Comparison of ENCODE assay signal across 18 mouse cellular contexts in genomic region chr1:193230935-193231334, GRCm38 (mm10). TPM values are rescaled to one million over a fixed set of nuclear protein-coding genes. Genes with fewer than 3 reads are reported as not detected.
A peak's percentile ranks its signal among the peaks of the same experiment; 100 is the strongest.
DNase-seq lines count a peak whose midpoint lies in the region; ATAC-seq and TF ChIP-seq lines count a peak whose summit lies in the region.
"Had no signal": no experiment of that assay in that cellular context is flagged by ENCODE, and none has a peak within 500 bp of the region (broad histone marks: within the 10 kb centered on the region; RNA-seq: fewer than 3 reads in every experiment).

No protein-coding gene starts in this region.

- no peaks in the 10 kb centered on the region for H3K27me3 ChIP-seq in liver, embryonic 11.5 days (replicated peaks; ENCODE audit: control insufficient read depth, insufficient read depth, low read length)
- no peaks in the 10 kb centered on the region for H3K27me3 ChIP-seq in liver, embryonic 12.5 days (replicated peaks)
- 0 out of 2 replicates have a peak, but pooled peaks cover 4% of the 10 kb centered on the region for H3K27me3 ChIP-seq in G1E (ENCODE audit: insufficient read depth, low read length)
- H3K27me3 ChIP-seq in liver, embryonic 16.5 days (ENCODE audit: control insufficient read depth, insufficient read depth, low read depth, low read length): no peaks in the 10 kb centered on the region
- no peaks in the 10 kb centered on the region for H3K27me3 ChIP-seq in embryonic facial prominence, embryonic 10.5 days (replicated peaks; ENCODE audit: low read depth, poor library complexity, severe bottlenecking)
- H3K27me3 ChIP-seq: embryonic facial prominence, embryonic 12.5 days; limb, embryonic 15.5 days had no signal

- no peaks in the 10 kb centered on the region for H3K4me1 ChIP-seq in liver, embryonic 11.5 days (replicated peaks; ENCODE audit: control insufficient read depth, insufficient read depth, low read length)
- H3K4me1 ChIP-seq in liver, embryonic 12.5 days: no peaks in the 10 kb centered on the region; the same call in 1 of the 2 replicates
- 0 out of 2 replicates have a peak, but pooled peaks cover 5% of the 10 kb centered on the region for H3K4me1 ChIP-seq in G1E (ENCODE audit: insufficient read depth, low read depth, low read length)
- no peaks in the 10 kb centered on the region; the same call in 1 of the 2 replicates for H3K4me1 ChIP-seq in liver, embryonic 16.5 days (ENCODE audit: control insufficient read depth, low read depth, low read length)
- peaks cover 31% of the 10 kb centered on the region for H3K4me1 ChIP-seq in embryonic facial prominence, embryonic 10.5 days

- H3K9me3 ChIP-seq in liver, embryonic 11.5 days (ENCODE audit: control insufficient read depth, low read length): no peaks in the 10 kb centered on the region
- no peaks in the 10 kb centered on the region for H3K9me3 ChIP-seq in liver, embryonic 12.5 days (replicated peaks)
- H3K9me3 ChIP-seq in G1E (replicated peaks): no peaks in the 10 kb centered on the region
- no peaks in the 10 kb centered on the region for H3K9me3 ChIP-seq in liver, embryonic 16.5 days (replicated peaks; ENCODE audit: control insufficient read depth, low read length)
- no peaks in the 10 kb centered on the region for H3K9me3 ChIP-seq in embryonic facial prominence, embryonic 10.5 days
- H3K9me3 ChIP-seq: embryonic facial prominence, embryonic 12.5 days; limb, embryonic 15.5 days had no signal

- TF ChIP-seq CTCF in G1E (IDR thresholded peaks at IDR 0.05; ENCODE audit: low read depth, low read length): no peak

- 40% methylated on average over 5 of the region's 5 CpGs for WGBS in liver, embryonic 11.5 days
- WGBS in liver, embryonic 12.5 days (ENCODE audit: insufficient replicate concordance): 24% methylated on average over 5 of the region's 5 CpGs
- 27% methylated on average over 5 of the region's 5 CpGs for WGBS in liver, embryonic 16.5 days (ENCODE audit: insufficient replicate concordance)
- 68% methylated on average over 5 of the region's 5 CpGs for WGBS in embryonic facial prominence, embryonic 10.5 days

- ATAC-seq in liver, embryonic 11.5 days (replicated peaks; ENCODE audit: low FRiP score): 0 out of 2 replicates have a peak, but pooled peaks have one; percentile 26
- ATAC-seq in liver, embryonic 12.5 days: no peak
- ATAC-seq in G1E (ENCODE audit: extremely low read depth, insufficient number of reproducible peaks, low FRiP score, poor library complexity, severe bottlenecking): peak; percentile 34; the same call in 1 of the 2 replicates
- ATAC-seq in liver, embryonic 16.5 days (ENCODE audit: low read depth): peak; percentile 41; the same call in 1 of the 2 replicates
- ATAC-seq: hindbrain, embryonic 16.5 days had no signal

- H3K9ac ChIP-seq in liver, embryonic 11.5 days (ENCODE audit: low read depth, low read length): no peak overlapping the region
- H3K9ac ChIP-seq in liver, embryonic 12.5 days: no peak overlapping the region
- no peak overlapping the region for H3K9ac ChIP-seq in liver, embryonic 16.5 days (ENCODE audit: low read depth, low read length)
- H3K9ac ChIP-seq: embryonic facial prominence, embryonic 12.5 days; limb, embryonic 15.5 days had no signal

- no peak overlapping the region for H3K4me2 ChIP-seq in liver, embryonic 11.5 days
- H3K4me2 ChIP-seq in liver, embryonic 12.5 days: no peak overlapping the region
- H3K4me2 ChIP-seq in liver, embryonic 16.5 days (ENCODE audit: low read depth, low read length): no peak overlapping the region
- H3K4me2 ChIP-seq: embryonic facial prominence, embryonic 12.5 days; limb, embryonic 15.5 days; midbrain, embryonic 11.5 days had no signal

- no peak overlapping the region for H3K27ac ChIP-seq in liver, embryonic 11.5 days (ENCODE audit: low read depth, low read length)
- H3K27ac ChIP-seq in liver, embryonic 12.5 days: no peak overlapping the region
- no peak overlapping the region for H3K27ac ChIP-seq in liver, embryonic 16.5 days (ENCODE audit: low read length)
- no peak overlapping the region for H3K27ac ChIP-seq in embryonic facial prominence, embryonic 10.5 days (replicated peaks)
- H3K27ac ChIP-seq: embryonic facial prominence, embryonic 12.5 days; layer of hippocampus, adult 2 months; limb, embryonic 15.5 days had no signal

- no peak for DNase-seq in liver, embryonic 11.5 days (ENCODE audit: low spot score)
- peak; percentile 35 to 39 for DNase-seq in B cell, adult 2 months
- no peak for DNase-seq in G1E (ENCODE audit: low spot score)
- DNase-seq in cerebellum, postnatal 25 days: no peak
- DNase-seq in layer of hippocampus, postnatal 14 days (ENCODE audit: low spot score in 2 of 2): no peak
- no peak for DNase-seq in embryonic facial prominence, embryonic 10.5 days (ENCODE audit: low spot score)
- DNase-seq: adrenal gland, postnatal 14 days; cerebellum, postnatal 10 days; heart, postnatal 14 days; right cerebral cortex, postnatal 25 days had no signal

- no peak overlapping the region for H3K4me3 ChIP-seq in liver, embryonic 11.5 days (ENCODE audit: low read depth, low read length)
- no peak overlapping the region for H3K4me3 ChIP-seq in liver, embryonic 12.5 days
- no peak overlapping the region for H3K4me3 ChIP-seq in G1E (ENCODE audit: low read depth, low read length)
- no peak overlapping the region for H3K4me3 ChIP-seq in liver, embryonic 16.5 days (ENCODE audit: low read depth, low read length)
- no peak overlapping the region for H3K4me3 ChIP-seq in embryonic facial prominence, embryonic 10.5 days
- H3K4me3 ChIP-seq: embryonic facial prominence, embryonic 12.5 days; layer of hippocampus, adult 2 months; limb, embryonic 15.5 days; myocyte had no signal

- no peaks in the 10 kb centered on the region for H3K36me3 ChIP-seq in liver, embryonic 11.5 days (ENCODE audit: control insufficient read depth, insufficient read depth, low read length)
- no peaks in the 10 kb centered on the region for H3K36me3 ChIP-seq in liver, embryonic 12.5 days
- no peaks in the 10 kb centered on the region for H3K36me3 ChIP-seq in G1E (replicated peaks)
- no peaks in the 10 kb centered on the region for H3K36me3 ChIP-seq in liver, embryonic 16.5 days (ENCODE audit: control insufficient read depth, insufficient read depth)
- no peaks in the 10 kb centered on the region for H3K36me3 ChIP-seq in embryonic facial prominence, embryonic 10.5 days (replicated peaks)
- H3K36me3 ChIP-seq: embryonic facial prominence, embryonic 12.5 days; limb, embryonic 15.5 days had no signal

RNA-seq across cellular contexts. Expression of gene Lamb3, which starts 23.4 kb away (rescaled TPM):
- 0.15 and 0.48 TPM in 2 replicates for polyA plus RNA-seq in liver, embryonic 11.5 days (2014; fragmentation: Nextera tagmentation; extraction: Ambion mirVana)
- polyA plus RNA-seq in liver, embryonic 12.5 days (2016; fragmentation: Nextera tagmentation; extraction: Ambion mirVana): 0.04 and 0.25 TPM in 2 replicates
- 0.30 TPM in 1 of 2 replicates, not detected in the other for total RNA-seq in G1E (2014; fragmentation: Nextera tagmentation)
- 0.22 TPM in 1 of 2 replicates, not detected in the other for total RNA-seq in G1E (2017)
- polyA plus RNA-seq in G1E (2012): 0.03 TPM in 1 of 2 replicates, not detected in the other
- polyA plus RNA-seq in liver, embryonic 16.5 days (2015; fragmentation: Nextera tagmentation; extraction: Ambion mirVana): 0.41 and 1.2 TPM in 2 replicates
- 1 to 10 TPM in 1 of 2 experiments, under 1 TPM in 1; 0.94 to 1.6 TPM for total RNA-seq in layer of hippocampus, postnatal 14 days (2021)
- 0.31 and 0.66 TPM in 2 replicates for polyA plus RNA-seq in embryonic facial prominence, embryonic 10.5 days (2016; fragmentation: Nextera tagmentation; extraction: Ambion mirVana)
- polyA plus RNA-seq: midbrain, embryonic 11.5 days had no signal

RNA-seq across cellular contexts. Expression of gene Traf3ip3, which starts 29.4 kb away (rescaled TPM):
- polyA plus RNA-seq in liver, embryonic 11.5 days (2014; fragmentation: Nextera tagmentation; extraction: Ambion mirVana): 8.5 and 9.2 TPM in 2 replicates
- 7.0 and 8.6 TPM in 2 replicates for polyA plus RNA-seq in liver, embryonic 12.5 days (2016; fragmentation: Nextera tagmentation; extraction: Ambion mirVana)
- total RNA-seq in G1E (2014; fragmentation: Nextera tagmentation) (6.8 and 14.1 TPM in 2 replicates), G1E (2017) (47.5 and 48.7 TPM in 2 replicates)
- polyA plus RNA-seq in G1E (2012): 8.6 and 13.4 TPM in 2 replicates
- polyA plus RNA-seq in liver, embryonic 16.5 days (2015; fragmentation: Nextera tagmentation; extraction: Ambion mirVana): 8.3 and 9.4 TPM in 2 replicates
- 1 to 10 TPM; 2.1 to 3.6 TPM for total RNA-seq in layer of hippocampus, postnatal 14 days (2021)
- polyA plus RNA-seq in embryonic facial prominence, embryonic 10.5 days (2016; fragmentation: Nextera tagmentation; extraction: Ambion mirVana): 0.71 and 0.88 TPM in 2 replicates

RNA-seq across cellular contexts. Expression of gene Hsd11b1, which starts 32.9 kb away (rescaled TPM):
- 1.1 and 1.8 TPM in 2 replicates for polyA plus RNA-seq in liver, embryonic 11.5 days (2014; fragmentation: Nextera tagmentation; extraction: Ambion mirVana)
- 0.89 and 1.2 TPM in 2 replicates for polyA plus RNA-seq in liver, embryonic 12.5 days (2016; fragmentation: Nextera tagmentation; extraction: Ambion mirVana)
- total RNA-seq in G1E (2014; fragmentation: Nextera tagmentation): not detected in 2 replicates
- total RNA-seq in G1E (2017): 0.27 TPM in 1 of 2 replicates, not detected in the other
- polyA plus RNA-seq in G1E (2012): not detected in 2 replicates
- polyA plus RNA-seq in liver, embryonic 16.5 days (2015; fragmentation: Nextera tagmentation; extraction: Ambion mirVana): 26.5 and 40.3 TPM in 2 replicates
- total RNA-seq in layer of hippocampus, postnatal 14 days (2021): 10 to 100 TPM; 43.1 to 45.9 TPM
- 0.41 TPM in 1 of 2 replicates, not detected in the other for polyA plus RNA-seq in embryonic facial prominence, embryonic 10.5 days (2016; fragmentation: Nextera tagmentation; extraction: Ambion mirVana)
- polyA plus RNA-seq: midbrain, embryonic 11.5 days had no signal

RNA-seq across cellular contexts. Expression of gene G0s2, which starts 42.1 kb away (rescaled TPM):
- polyA plus RNA-seq in liver, embryonic 11.5 days (2014; fragmentation: Nextera tagmentation; extraction: Ambion mirVana): 33.2 and 33.3 TPM in 2 replicates
- polyA plus RNA-seq in liver, embryonic 12.5 days (2016; fragmentation: Nextera tagmentation; extraction: Ambion mirVana): 23.8 and 27.0 TPM in 2 replicates
- total RNA-seq in G1E (2014; fragmentation: Nextera tagmentation): not detected in 2 replicates
- total RNA-seq in G1E (2017): not detected in 2 replicates
- polyA plus RNA-seq in G1E (2012): not detected in 2 replicates
- 179 and 180 TPM in 2 replicates for polyA plus RNA-seq in liver, embryonic 16.5 days (2015; fragmentation: Nextera tagmentation; extraction: Ambion mirVana)
- total RNA-seq in layer of hippocampus, postnatal 14 days (2021): 10 to 100 TPM in 1 of 2 experiments, 1 to 10 TPM in 1; 9.3 to 12.1 TPM
- polyA plus RNA-seq in embryonic facial prominence, embryonic 10.5 days (2016; fragmentation: Nextera tagmentation; extraction: Ambion mirVana): 7.0 and 7.7 TPM in 2 replicates

Comparison
In these comparisons a context has a peak if more than half of its experiments do, and no peak if none do; other contexts are left out.
1. DNase-seq: peak in B cell, adult 2 months (2 of 2); none in liver, embryonic 11.5 days (single experiment), G1E (single experiment), cerebellum, postnatal 25 days (0 of 2), layer of hippocampus, postnatal 14 days (0 of 2) and embryonic facial prominence, embryonic 10.5 days (single experiment).